Mouse (Mus musculus) G1E (cell line): Measurements from ENCODE around the gene Gapvd1.

Experiments
- CTCF ChIP-seq: IDR thresholded peaks from 2 replicates; pipeline ENCODE4 v1.5.1; 2012; ENCODE audit warnings: low read depth, low read length, inconsistent platforms, mixed read lengths
- GATA1 ChIP-seq: IDR thresholded peaks from 2 replicates; pipeline ENCODE4 v1.6.1; 2012; ENCODE audit warnings: borderline replicate concordance, low read length, inconsistent platforms, mixed read lengths
- POLR2AphosphoS5 ChIP-seq: IDR thresholded peaks from 2 replicates; pipeline ENCODE4 v1.6.1; 2012; ENCODE audit warnings: low read depth, low read length, inconsistent platforms; ENCODE audit not compliant: insufficient replicate concordance
- TAL1 ChIP-seq: conservative IDR thresholded peaks from 2 replicates; pipeline ENCODE4 v1.6.1; 2012; ENCODE audit warnings: low read depth, low read length, inconsistent platforms, mixed read lengths

DNA sequence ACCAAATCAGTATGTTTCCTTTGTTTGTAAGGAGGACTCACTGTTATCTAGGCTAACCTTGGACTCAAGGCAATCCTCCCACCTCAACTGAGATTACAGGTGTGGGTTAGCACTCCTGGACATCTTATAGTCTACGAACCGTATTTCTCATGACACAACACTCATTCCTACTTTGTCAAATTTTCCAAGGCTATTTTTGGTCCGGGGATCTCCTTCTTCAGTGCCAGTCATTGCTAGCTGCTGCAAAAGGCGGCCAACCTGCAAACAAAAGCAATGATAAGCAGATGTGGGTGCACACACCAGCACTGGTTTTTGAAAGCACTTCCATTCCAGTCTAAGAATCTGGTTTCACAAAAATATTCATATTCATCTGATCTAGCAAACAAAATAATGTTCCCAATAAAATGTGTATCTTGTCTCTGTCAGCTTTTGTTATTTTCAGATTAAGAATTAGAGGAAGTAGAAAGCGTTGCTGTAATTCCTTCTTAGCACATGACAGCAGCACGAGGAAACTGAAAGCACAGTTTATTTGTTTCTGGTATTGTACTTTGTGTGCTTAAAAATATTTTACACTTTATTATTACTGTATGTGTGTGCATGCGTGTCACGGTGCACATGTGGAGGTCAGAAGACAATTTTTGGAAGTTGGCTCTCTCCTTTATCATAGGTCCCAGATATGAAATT is 27.8 kb downstream of the Gapvd1 start:
- TF ChIP-seq CTCF (no peak), POLR2AphosphoS5 (no peak), TAL1 (no peak), GATA1 (no peak)
